Mouse (Mus musculus): ENCODE data around the gene AI854703. TPM values are rescaled to one million over a fixed set of nuclear protein-coding genes. Genes with fewer than 3 reads are reported as not detected.

The AI854703 gene
- total RNA-seq (2014; fragmentation: Nextera tagmentation) (not detected in 2 replicates), total RNA-seq (2017) (0.11 TPM in 1 of 2 replicates, not detected in the other), polyA plus RNA-seq (2012) (not detected in 2 replicates)

- TF ChIP-seq GATA1 (IDR thresholded peaks at IDR 0.05; ENCODE audit: borderline replicate concordance, low read length) (no peak), POLR2AphosphoS5 (IDR thresholded peaks at IDR 0.05; ENCODE audit: insufficient replicate concordance, low read depth, low read length) (no peak), TAL1 (conservative IDR thresholded peaks at IDR 0.05; ENCODE audit: low read depth, low read length) (no peak), GATA2 (IDR thresholded peaks at IDR 0.05; ENCODE audit: borderline replicate concordance, low read depth, low read length) (no peak), CTCF (IDR thresholded peaks at IDR 0.05; ENCODE audit: low read depth, low read length) (no peak)
- Histone ChIP-seq H3K9me3 (replicated peaks) (no peaks in the 10 kb centered on the region), H3K4me3 (ENCODE audit: low read depth, low read length) (no peak within 1 kb of the TSS), H3K36me3 (replicated peaks) (no peaks in the 10 kb centered on the region), H3K27me3 (ENCODE audit: insufficient read depth, low read length) (no peaks in the 10 kb centered on the region; the same call in 1 of the 2 replicates), H3K4me1 (ENCODE audit: insufficient read depth, low read depth, low read length) (no peaks in the 10 kb centered on the region)
- ATAC-seq (ENCODE audit: extremely low read depth, insufficient number of reproducible peaks, low FRiP score, poor library complexity, severe bottlenecking) = no peak
- no peak for DNase-seq (ENCODE audit: low spot score)
Measured at GRCm38 (mm10) chr6:48626464-48626863, at the start of gene AI854703. TSS of gene AI854703 (plus strand) at chr6:48626764.

- H3K4me1 ChIP-seq (ENCODE audit: insufficient read depth, low read depth, low read length) = no peaks in the 10 kb centered on the region
- no peaks in the 10 kb centered on the region for H3K9me3 ChIP-seq (replicated peaks)
- DNase-seq (ENCODE audit: low spot score) (no peak), ATAC-seq (ENCODE audit: extremely low read depth, insufficient number of reproducible peaks, low FRiP score, poor library complexity, severe bottlenecking) (no peak)
- H3K36me3 ChIP-seq (replicated peaks) = no peaks in the 10 kb centered on the region
- H3K4me3 ChIP-seq (ENCODE audit: low read depth, low read length) = no peak overlapping the region
- TF ChIP-seq TAL1 (conservative IDR thresholded peaks at IDR 0.05; ENCODE audit: low read depth, low read length) (no peak), GATA2 (IDR thresholded peaks at IDR 0.05; ENCODE audit: borderline replicate concordance, low read depth, low read length) (no peak), POLR2AphosphoS5 (IDR thresholded peaks at IDR 0.05; ENCODE audit: insufficient replicate concordance, low read depth, low read length) (no peak), GATA1 (IDR thresholded peaks at IDR 0.05; ENCODE audit: borderline replicate concordance, low read length) (no peak), CTCF (IDR thresholded peaks at IDR 0.05; ENCODE audit: low read depth, low read length) (no peak)
- H3K27me3 ChIP-seq (ENCODE audit: insufficient read depth, low read length) = no peaks in the 10 kb centered on the region
Measured at GRCm38 (mm10) chr6:48578736-48579135, 47.8 kb upstream of the AI854703 start.

GRCm38 (mm10) chr6:48579215-48579648 lies 47.3 kb upstream of the AI854703 start:
- TF ChIP-seq GATA1 (IDR thresholded peaks at IDR 0.05; ENCODE audit: borderline replicate concordance, low read length) (no peak), GATA2 (IDR thresholded peaks at IDR 0.05; ENCODE audit: borderline replicate concordance, low read depth, low read length) (no peak), POLR2AphosphoS5 (IDR thresholded peaks at IDR 0.05; ENCODE audit: insufficient replicate concordance, low read depth, low read length) (no peak), TAL1 (conservative IDR thresholded peaks at IDR 0.05; ENCODE audit: low read depth, low read length) (no peak), CTCF (IDR thresholded peaks at IDR 0.05; ENCODE audit: low read depth, low read length) (no peak)
- no peak overlapping the region for H3K4me3 ChIP-seq (ENCODE audit: low read depth, low read length)
- no peaks in the 10 kb centered on the region for H3K27me3 ChIP-seq (ENCODE audit: insufficient read depth, low read length)
- ATAC-seq (ENCODE audit: extremely low read depth, insufficient number of reproducible peaks, low FRiP score, poor library complexity, severe bottlenecking) (no peak), DNase-seq (ENCODE audit: low spot score) (no peak)
- no peaks in the 10 kb centered on the region for H3K4me1 ChIP-seq (ENCODE audit: insufficient read depth, low read depth, low read length)
- no peaks in the 10 kb centered on the region for H3K36me3 ChIP-seq (replicated peaks)
- H3K9me3 ChIP-seq (replicated peaks) = no peaks in the 10 kb centered on the region

GRCm38 (mm10) chr6:48581257-48581656 lies 45.3 kb upstream of the AI854703 start:
- Histone ChIP-seq H3K36me3 (replicated peaks) (no peaks in the 10 kb centered on the region), H3K9me3 (replicated peaks) (0 out of 2 replicates have a peak, but pooled peaks cover 2% of the 10 kb centered on the region), H3K4me3 (ENCODE audit: low read depth, low read length) (no peak overlapping the region), H3K4me1 (ENCODE audit: insufficient read depth, low read depth, low read length) (no peaks in the 10 kb centered on the region), H3K27me3 (ENCODE audit: insufficient read depth, low read length) (no peaks in the 10 kb centered on the region)
- TF ChIP-seq CTCF (IDR thresholded peaks at IDR 0.05; ENCODE audit: low read depth, low read length) (no peak), GATA1 (IDR thresholded peaks at IDR 0.05; ENCODE audit: borderline replicate concordance, low read length) (no peak), TAL1 (conservative IDR thresholded peaks at IDR 0.05; ENCODE audit: low read depth, low read length) (no peak), GATA2 (IDR thresholded peaks at IDR 0.05; ENCODE audit: borderline replicate concordance, low read depth, low read length) (no peak), POLR2AphosphoS5 (IDR thresholded peaks at IDR 0.05; ENCODE audit: insufficient replicate concordance, low read depth, low read length) (no peak)
- DNase-seq (ENCODE audit: low spot score) = no peak
- ATAC-seq (ENCODE audit: extremely low read depth, insufficient number of reproducible peaks, low FRiP score, poor library complexity, severe bottlenecking) = no peak

- no peaks in the 10 kb centered on the region for H3K4me1 ChIP-seq (ENCODE audit: insufficient read depth, low read depth, low read length)
- ATAC-seq (ENCODE audit: extremely low read depth, insufficient number of reproducible peaks, low FRiP score, poor library complexity, severe bottlenecking) = no peak
- no peak for DNase-seq (ENCODE audit: low spot score)
Measured at GRCm38 (mm10) chr6:48582037-48582436, 44.5 kb upstream of the AI854703 start.

GRCm38 (mm10) chr6:48589194-48589750 lies 37.3 kb upstream of the AI854703 start, which contains the start of gene Gm45021:
TSS of gene Gm45021 (plus strand) at chr6:48589610.
- Histone ChIP-seq H3K36me3 (replicated peaks) (no peaks in the 10 kb centered on the region), H3K4me1 (ENCODE audit: insufficient read depth, low read depth, low read length) (no peaks in the 10 kb centered on the region), H3K9me3 (replicated peaks) (0 out of 2 replicates have a peak, but pooled peaks cover 2% of the 10 kb centered on the region), H3K4me3 (ENCODE audit: low read depth, low read length) (no peak within 1 kb of the TSS), H3K27me3 (ENCODE audit: insufficient read depth, low read length) (no peaks in the 10 kb centered on the region; the same call in 1 of the 2 replicates)
- DNase-seq (ENCODE audit: low spot score) (no peak), ATAC-seq (ENCODE audit: extremely low read depth, insufficient number of reproducible peaks, low FRiP score, poor library complexity, severe bottlenecking) (no peak)
- TF ChIP-seq GATA2 (IDR thresholded peaks at IDR 0.05; ENCODE audit: borderline replicate concordance, low read depth, low read length) = no peak
- TF ChIP-seq POLR2AphosphoS5 (IDR thresholded peaks at IDR 0.05; ENCODE audit: insufficient replicate concordance, low read depth, low read length) = no peak
- TF ChIP-seq GATA1 (IDR thresholded peaks at IDR 0.05; ENCODE audit: borderline replicate concordance, low read length) = no peak
- TF ChIP-seq TAL1 (conservative IDR thresholded peaks at IDR 0.05; ENCODE audit: low read depth, low read length) = no peak
- TF ChIP-seq CTCF (IDR thresholded peaks at IDR 0.05; ENCODE audit: low read depth, low read length) = no peak

More at GRCm38 (mm10) chr6:48582037-48582436, 44.5 kb upstream of the AI854703 start:
- Histone ChIP-seq H3K9me3 (replicated peaks) (0 out of 2 replicates have a peak, but pooled peaks cover 2% of the 10 kb centered on the region), H3K4me3 (ENCODE audit: low read depth, low read length) (no peak overlapping the region), H3K36me3 (replicated peaks) (no peaks in the 10 kb centered on the region), H3K27me3 (ENCODE audit: insufficient read depth, low read length) (no peaks in the 10 kb centered on the region)
- TF ChIP-seq CTCF (IDR thresholded peaks at IDR 0.05; ENCODE audit: low read depth, low read length) (peak; percentile 26; the same call in 1 of the 2 replicates), TAL1 (conservative IDR thresholded peaks at IDR 0.05; ENCODE audit: low read depth, low read length) (no peak)
